Mouse (Mus musculus) midbrain, embryonic 13.5 days (tissue): ENCODE measurements around the gene Mrpl18. TPM values are rescaled to one million over a fixed set of nuclear protein-coding genes. Genes with fewer than 3 reads are reported as not detected.
"Not testable (repeated sequence)": the region's sequence is repeated elsewhere in the genome, so short reads cannot be mapped to it uniquely, and the experiment has no call there.

ENCODE experiments used
- ATAC-seq: fragments of 200-750 bp; cut with Nextera tagmentation; 2 replicates; pipeline ENCODE4 v1.8.0; 2017; ENCODE audit warnings: mild to moderate bottlenecking, moderate TSS enrichment, moderate library complexity
- H3K27ac ChIP-seq: fragments of 300-500 bp; sonication (generic); 2 replicates; pipeline ENCODE4 v1.5.1; 2015; ENCODE audit warnings: inconsistent platforms, mild to moderate bottlenecking, moderate library complexity
- H3K27me3 ChIP-seq: fragments of 300-500 bp; sonication (generic); 2 replicates; pipeline ENCODE4 v1.6.1; 2015; ENCODE audit warnings: mild to moderate bottlenecking, inconsistent platforms
- H3K36me3 ChIP-seq: fragments of 300-500 bp; sonication (generic); 2 replicates; pipeline ENCODE4 v1.6.1; 2015; ENCODE audit warnings: mild to moderate bottlenecking, inconsistent platforms
- H3K4me1 ChIP-seq: fragments of 300-500 bp; sonication (generic); replicated peaks from 2 replicates; pipeline ENCODE4 v1.6.1; 2015; ENCODE audit warnings: inconsistent platforms
- H3K4me2 ChIP-seq: fragments of 300-500 bp; sonication (generic); replicated peaks from 2 replicates; pipeline ENCODE4 v1.6.1; 2015; ENCODE audit warnings: moderate library complexity, mild to moderate bottlenecking, inconsistent platforms
- H3K4me3 ChIP-seq: fragments of 300-500 bp; sonication (generic); replicated peaks from 2 replicates; pipeline ENCODE4 v1.5.1; 2015; ENCODE audit warnings: mild to moderate bottlenecking, inconsistent platforms
- H3K9ac ChIP-seq: fragments of 300-500 bp; sonication (generic); replicated peaks from 2 replicates; pipeline ENCODE4 v1.6.1; 2015; ENCODE audit warnings: mild to moderate bottlenecking, inconsistent platforms
- H3K9me3 ChIP-seq: fragments of 300-500 bp; sonication (generic); 2 replicates; pipeline ENCODE4 v1.6.1; 2016; ENCODE audit warnings: mild to moderate bottlenecking, inconsistent platforms
- WGBS: fragments of 180-500 bp; shearing (Covaris S2); methylation state at CpG from one replicate; pipeline ENCODE4 v1.1.7; 2015; 5-methylcytosine and 5-hydroxymethylcytosine counted together
- polyA plus RNA-seq: library from polyadenylated mRNA; unstranded; fragments of >200 nt; fragmentation: Nextera tagmentation; extraction: Ambion mirVana; gene quantifications from 2 replicates; pipeline ENCODE4 v1.2.1, GENCODE M21; 2015

Gene Mrpl18
- polyA plus RNA-seq, result 138 and 145 TPM in 2 replicates

DNA sequence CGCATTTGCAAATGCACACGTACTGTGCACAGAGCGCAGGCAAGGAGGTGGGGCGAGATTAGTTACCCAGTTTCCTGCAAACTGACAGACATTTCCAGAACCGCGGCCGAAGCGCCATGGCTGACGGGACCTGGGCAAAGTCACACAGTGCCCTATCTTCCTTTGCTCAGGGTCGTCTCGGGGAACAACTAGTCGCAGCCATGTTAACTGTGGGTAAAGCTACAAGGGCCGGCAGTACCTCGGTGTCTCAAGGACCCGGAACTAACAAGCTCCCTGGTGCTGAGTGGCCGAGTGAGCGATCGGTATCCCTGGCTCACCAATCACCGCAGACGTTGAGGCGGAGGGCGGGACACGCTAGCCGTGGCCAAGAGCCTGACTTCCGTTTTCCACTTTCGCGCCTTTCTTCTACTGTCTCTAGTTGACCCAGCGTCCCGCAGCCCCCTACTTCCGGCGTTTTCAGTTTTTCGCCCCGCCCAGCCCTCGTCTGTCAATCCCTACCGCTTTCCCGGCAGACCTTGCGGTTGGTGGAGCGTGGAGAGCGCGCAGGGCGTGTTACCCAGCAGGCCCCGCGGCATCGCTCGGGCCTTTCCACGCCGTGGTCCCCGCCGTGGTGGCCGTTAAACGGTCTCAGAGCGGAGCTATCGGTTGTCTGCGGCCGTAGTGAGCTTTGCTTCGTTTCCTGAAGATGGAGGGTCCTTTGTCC lies at the start of gene Mrpl18:
Mrpl18 (minus strand) TSS at position 465 of the 703 bp plus-strand sequence.
- H3K4me1 ChIP-seq, result peaks cover 21% of the 10 kb centered on the region
- peak within 1 kb of the TSS; percentile 85 for H3K4me3 ChIP-seq
- peak within 1 kb of the TSS; percentile 91 for H3K4me2 ChIP-seq
- peak; percentile 99 for ATAC-seq
- under 1% methylated on average over 56 of the region's 56 CpGs for WGBS
- H3K36me3 ChIP-seq, result peaks cover 55% of the 10 kb centered on the region
- H3K9me3 ChIP-seq, result no peaks in the 10 kb centered on the region
- peak within 1 kb of the TSS; percentile 97 for H3K9ac ChIP-seq
- H3K27me3 ChIP-seq, result no peaks in the 10 kb centered on the region
- peak within 1 kb of the TSS; percentile 81 for H3K27ac ChIP-seq

- Histone ChIP-seq H3K4me3 (no peak overlapping the region), H3K4me1 (peaks cover 18% of the 10 kb centered on the region), H3K9me3 (no peaks in the 10 kb centered on the region), H3K27ac (no peak overlapping the region), H3K36me3 (peaks cover 35% of the 10 kb centered on the region), H3K27me3 (no peaks in the 10 kb centered on the region), H3K9ac (no peak overlapping the region), H3K4me2 (no peak overlapping the region)
- WGBS, result 86% methylated on average over 3 of the region's 3 CpGs
- no peak for ATAC-seq
Observed at GRCm38 (mm10) chr17:12963476-12963875, 47.3 kb upstream of the Mrpl18 start.

DNA sequence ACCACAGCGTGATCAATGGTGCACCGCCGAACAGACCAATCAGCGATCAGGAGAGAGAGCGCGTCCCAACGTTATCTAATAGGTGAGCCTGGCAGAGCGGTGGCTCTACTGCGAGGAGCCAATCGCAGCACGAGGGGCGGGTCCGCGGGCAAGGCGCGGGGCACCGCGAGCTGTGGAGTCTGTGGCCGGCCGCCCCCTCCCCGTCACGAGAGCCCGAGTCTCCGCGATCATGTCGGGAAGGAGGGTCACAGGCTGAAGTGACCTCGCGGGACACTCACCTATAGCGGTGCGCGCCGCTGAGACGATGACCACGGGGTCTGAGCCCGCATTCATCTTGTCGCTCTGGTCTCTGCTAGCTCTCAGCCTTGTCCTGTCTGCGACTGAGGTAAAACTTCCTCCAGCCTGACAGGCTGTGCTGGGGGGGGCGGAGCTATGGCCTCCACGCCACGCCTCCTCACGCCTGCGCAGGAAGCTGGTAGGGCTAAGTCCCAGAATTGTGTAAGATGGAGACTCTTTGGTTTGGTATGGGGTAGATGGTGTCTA lies 44.3 kb upstream of the Mrpl18 start, which contains the start of gene Acat2:
Acat2 (minus strand) TSS at position 417 of the 543 bp plus-strand sequence.
- H3K4me1 ChIP-seq, result peaks cover 32% of the 10 kb centered on the region
- H3K9ac ChIP-seq, result peak within 1 kb of the TSS; percentile 66
- H3K36me3 ChIP-seq, result peaks cover 28% of the 10 kb centered on the region
- peak within 1 kb of the TSS; percentile 91 for H3K27ac ChIP-seq
- H3K9me3 ChIP-seq, result no peaks in the 10 kb centered on the region
- peak; percentile 99 for ATAC-seq
- under 1% methylated on average over 42 of the region's 42 CpGs for WGBS
- H3K4me3 ChIP-seq, result peak within 1 kb of the TSS; percentile 57
- no peaks in the 10 kb centered on the region for H3K27me3 ChIP-seq
- H3K4me2 ChIP-seq, result peak within 1 kb of the TSS; percentile 63

GRCm38 (mm10) chr17:12959377-12959776 lies 43.2 kb upstream of the Mrpl18 start:
- not testable (repeated sequence) for H3K27me3 ChIP-seq, H3K9me3 ChIP-seq, ATAC-seq, H3K27ac ChIP-seq
- Histone ChIP-seq H3K4me2 (peak overlapping the region; percentile 60), H3K9ac (peak overlapping the region; percentile 51; the same call in 1 of the 2 replicates), H3K4me3 (peak overlapping the region; percentile 38), H3K4me1 (peaks cover 32% of the 10 kb centered on the region), H3K36me3 (peaks cover 27% of the 10 kb centered on the region)
- 18% methylated on average over 1 of the region's 2 CpGs for WGBS

DNA sequence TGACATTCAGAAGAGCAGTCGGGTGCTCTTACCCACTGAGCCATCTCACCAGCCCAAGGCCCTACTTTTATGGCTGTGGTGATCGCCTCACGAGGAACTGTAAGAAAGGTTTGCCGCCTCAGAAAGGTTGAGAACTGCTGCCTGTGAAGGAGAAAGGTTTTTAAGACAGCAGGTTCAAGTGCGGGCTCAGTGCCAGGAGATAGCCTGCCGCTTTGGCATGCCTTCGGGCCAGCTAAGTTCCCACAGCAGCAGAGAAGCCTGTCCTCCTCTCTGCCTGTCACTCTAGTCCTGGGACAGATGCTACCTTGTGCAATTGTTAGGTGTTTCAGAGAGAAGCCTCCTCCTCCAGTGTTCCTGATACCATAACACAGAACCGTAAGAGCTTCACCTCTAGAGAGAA lies 40.5 kb upstream of the Mrpl18 start:
- H3K4me1 ChIP-seq, result peaks cover 29% of the 10 kb centered on the region
- no peak overlapping the region for H3K9ac ChIP-seq
- ATAC-seq, result no peak
- no peaks in the 10 kb centered on the region for H3K27me3 ChIP-seq
- 96% methylated on average over 8 of the region's 8 CpGs for WGBS
- peaks cover 41% of the 10 kb centered on the region for H3K36me3 ChIP-seq
- no peak overlapping the region for H3K4me3 ChIP-seq
- H3K4me2 ChIP-seq, result no peak overlapping the region
- H3K27ac ChIP-seq, result no peak overlapping the region
- no peaks in the 10 kb centered on the region for H3K9me3 ChIP-seq

DNA sequence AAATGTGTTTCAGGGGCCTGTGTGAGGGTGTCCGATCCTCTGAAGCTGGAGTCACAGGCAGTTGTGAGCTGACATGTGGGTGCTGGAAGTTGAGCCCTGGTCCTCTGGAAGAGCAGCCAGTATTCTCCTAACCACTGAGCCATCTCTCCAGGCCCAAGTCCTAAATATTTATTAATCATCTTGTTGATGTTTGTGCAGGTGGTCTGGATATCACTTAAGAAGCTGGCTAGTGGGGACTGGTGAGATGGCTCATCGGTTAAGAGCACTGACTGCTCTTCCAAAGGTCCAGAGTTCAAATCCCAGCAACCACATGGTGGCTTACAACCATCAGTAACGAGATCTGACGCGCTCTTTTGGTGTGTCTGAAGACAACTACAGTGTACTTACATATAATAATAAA lies 33.5 kb upstream of the Mrpl18 start:
- peaks cover 72% of the 10 kb centered on the region for H3K36me3 ChIP-seq
- H3K9me3 ChIP-seq, result no peaks in the 10 kb centered on the region
- 92% methylated on average over 5 of the region's 5 CpGs for WGBS
- no peak overlapping the region for H3K4me3 ChIP-seq
- H3K4me2 ChIP-seq, result no peak overlapping the region
- no peak overlapping the region for H3K27ac ChIP-seq
- ATAC-seq, result no peak
- no peaks in the 10 kb centered on the region for H3K4me1 ChIP-seq
- no peaks in the 10 kb centered on the region for H3K27me3 ChIP-seq
- H3K9ac ChIP-seq, result no peak overlapping the region

- Histone ChIP-seq H3K9me3 (no peaks in the 10 kb centered on the region), H3K36me3 (peaks cover 46% of the 10 kb centered on the region), H3K4me1 (peaks cover 10% of the 10 kb centered on the region), H3K27me3 (no peaks in the 10 kb centered on the region), H3K9ac (no peak overlapping the region), H3K27ac (no peak overlapping the region), H3K4me2 (no peak overlapping the region), H3K4me3 (no peak overlapping the region)
- WGBS, result 97% methylated on average over 6 of the region's 6 CpGs
- ATAC-seq, result no peak
Observed at GRCm38 (mm10) chr17:12942459-12943162, 26.5 kb upstream of the Mrpl18 start.

GRCm38 (mm10) chr17:12941543-12942260 lies 25.6 kb upstream of the Mrpl18 start:
- Histone ChIP-seq H3K9me3 (no peaks in the 10 kb centered on the region), H3K4me1 (peaks cover 10% of the 10 kb centered on the region), H3K4me3 (no peak overlapping the region), H3K9ac (no peak overlapping the region), H3K36me3 (peaks cover 44% of the 10 kb centered on the region), H3K27ac (no peak overlapping the region), H3K4me2 (no peak overlapping the region), H3K27me3 (no peaks in the 10 kb centered on the region)
- no peak for ATAC-seq
- WGBS, result 81% methylated on average over 8 of the region's 8 CpGs

- no peak within 1 kb of the TSS for H3K27ac ChIP-seq
Observed at GRCm38 (mm10) chr17:12940151-12940805, 24.1 kb upstream of the Mrpl18 start, which contains the start of gene Acat3. Gene Acat3 (minus strand): TSS chr17:12940600.

DNA sequence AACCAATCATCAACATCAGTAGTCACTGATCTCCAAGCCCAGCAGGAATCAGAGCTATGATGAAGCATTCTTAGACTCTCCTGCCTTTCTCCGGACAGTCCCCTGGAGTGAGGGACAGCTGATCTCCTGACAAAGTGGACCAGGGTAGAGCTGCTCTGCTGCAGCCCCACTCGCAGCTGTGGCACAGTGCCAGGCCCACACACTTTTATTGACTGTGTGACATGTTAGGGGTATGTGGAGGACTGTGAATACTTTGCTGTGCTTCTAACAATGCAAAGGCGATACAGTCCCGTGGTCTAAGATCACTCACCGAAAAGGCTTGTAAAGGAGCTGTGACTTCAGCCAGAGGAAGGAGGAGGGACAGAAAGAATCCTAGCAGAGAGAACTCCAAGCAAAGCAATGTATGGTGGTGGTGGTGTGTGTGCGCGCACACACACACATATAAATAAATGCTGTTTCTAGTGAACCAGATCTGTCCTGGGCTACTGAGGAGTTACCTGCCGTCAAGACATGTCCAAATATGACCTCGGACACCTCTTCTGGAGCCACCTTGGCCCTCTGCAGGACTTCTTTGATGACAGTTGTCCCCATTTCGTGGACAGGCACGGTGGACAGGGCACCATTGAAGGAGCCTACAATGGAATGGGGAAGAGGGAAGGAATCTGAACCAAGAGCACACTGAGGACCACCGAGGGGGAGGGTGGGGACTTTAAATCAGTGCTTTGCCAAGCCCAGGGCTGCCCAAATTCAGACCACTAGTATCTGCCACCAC lies 23.4 kb upstream of the Mrpl18 start:
- H3K4me1 ChIP-seq, result peaks cover 10% of the 10 kb centered on the region
- H3K4me3 ChIP-seq, H3K27me3 ChIP-seq, H3K27ac ChIP-seq, H3K9ac ChIP-seq, H3K9me3 ChIP-seq: not testable (repeated sequence)
- peak; percentile 74 for ATAC-seq
- WGBS, result 46% methylated on average over 2 of the region's 12 CpGs
- peaks cover 24% of the 10 kb centered on the region for H3K36me3 ChIP-seq
- H3K4me2 ChIP-seq, result peak overlapping the region; percentile 50

More at GRCm38 (mm10) chr17:12940151-12940805, 24.1 kb upstream of the Mrpl18 start, which contains the start of gene Acat3:
- Histone ChIP-seq H3K9me3 (no peaks in the 10 kb centered on the region), H3K9ac (peak within 1 kb of the TSS; percentile 36; the same call in 1 of the 2 replicates), H3K4me1 (peaks cover 10% of the 10 kb centered on the region), H3K4me2 (peak within 1 kb of the TSS; percentile 50), H3K4me3 (peak within 1 kb of the TSS; percentile 18), H3K36me3 (peaks cover 31% of the 10 kb centered on the region), H3K27me3 (no peaks in the 10 kb centered on the region)
- peak; percentile 75 for ATAC-seq
- WGBS, result 15% methylated on average over 27 of the region's 27 CpGs

- Histone ChIP-seq H3K9me3 (no peaks in the 10 kb centered on the region), H3K27me3 (no peaks in the 10 kb centered on the region), H3K9ac (no peak overlapping the region), H3K27ac (no peak overlapping the region), H3K4me1 (peaks cover 10% of the 10 kb centered on the region), H3K36me3 (peaks cover 11% of the 10 kb centered on the region), H3K4me2 (no peak overlapping the region), H3K4me3 (no peak overlapping the region)
- WGBS, result 25% methylated on average over 2 of the region's 2 CpGs
- ATAC-seq, result no peak
Observed at GRCm38 (mm10) chr17:12938077-12938476, 21.9 kb upstream of the Mrpl18 start.
